Mouse (Mus musculus): ENCODE results near the gene Fdxr.
A peak's percentile ranks its signal among the peaks of the same experiment; 100 is the strongest.

Fdxr gene

DNA sequence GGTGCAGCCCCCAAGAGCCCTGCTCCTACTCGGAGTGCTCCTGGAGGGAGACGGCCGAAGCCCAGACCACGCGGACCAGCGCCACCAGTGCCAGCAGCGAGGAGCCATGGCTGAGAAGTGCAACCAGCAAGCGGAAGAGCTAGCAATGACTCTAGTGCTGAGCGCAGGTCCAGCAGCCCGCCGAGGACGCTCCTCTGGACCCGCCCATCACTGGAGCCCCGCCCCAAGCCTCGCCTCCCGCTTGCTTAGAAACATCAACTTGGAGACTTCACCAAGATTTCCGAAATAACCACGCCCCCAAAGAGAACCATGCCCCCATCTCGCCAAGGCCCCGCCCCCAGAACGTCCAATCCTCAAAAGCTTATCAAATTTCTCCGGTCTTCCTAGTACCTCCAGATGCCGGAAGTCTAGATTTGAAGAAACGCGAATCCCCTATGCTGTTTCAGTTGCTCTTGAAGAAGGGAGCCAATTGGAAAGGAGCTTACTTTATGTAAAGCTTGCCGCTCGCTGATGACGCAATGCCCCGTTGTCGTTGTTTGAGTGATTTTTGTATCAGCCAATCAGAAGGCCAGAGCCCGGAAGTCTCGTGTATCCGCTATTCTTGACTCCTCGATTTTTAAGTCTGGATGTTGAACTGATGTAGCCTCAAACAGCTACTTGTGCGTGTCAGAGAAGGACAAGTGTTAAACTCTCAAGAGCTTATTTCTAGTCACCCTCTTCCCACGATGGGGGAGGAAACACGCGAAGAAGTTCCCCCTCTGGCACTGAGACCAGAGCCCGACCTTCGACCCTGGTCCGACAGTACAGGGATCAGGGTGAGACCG lies at the start of gene Fdxr:
TSS of gene Fdxr (minus strand) at position 271 of the 824 bp plus-strand sequence.
- peak; percentile 97 to 98 for DNase-seq (ENCODE audit: low spot score in 2 of 2)

DNA sequence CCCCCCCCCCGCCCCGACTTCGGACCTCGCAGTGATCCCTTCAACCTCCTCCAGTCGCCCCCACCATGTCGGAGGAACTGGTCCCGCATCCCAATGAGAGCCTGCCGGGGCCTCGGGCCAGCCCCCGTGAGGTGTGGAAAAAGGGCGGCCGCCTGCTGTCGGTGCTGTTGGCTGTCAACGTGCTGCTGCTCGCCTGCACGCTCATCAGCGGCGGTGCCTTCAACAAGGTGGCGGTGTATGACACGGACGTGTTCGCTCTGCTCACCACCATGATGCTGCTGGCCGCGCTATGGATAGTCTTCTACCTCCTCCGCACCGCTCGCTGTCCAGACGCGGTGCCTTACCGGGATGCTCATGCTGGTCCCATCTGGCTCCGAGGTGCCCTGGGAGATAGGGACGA lies 46.5 kb upstream of the Fdxr start:
- DNase-seq (ENCODE audit: low spot score in 2 of 2), result no peak

DNA sequence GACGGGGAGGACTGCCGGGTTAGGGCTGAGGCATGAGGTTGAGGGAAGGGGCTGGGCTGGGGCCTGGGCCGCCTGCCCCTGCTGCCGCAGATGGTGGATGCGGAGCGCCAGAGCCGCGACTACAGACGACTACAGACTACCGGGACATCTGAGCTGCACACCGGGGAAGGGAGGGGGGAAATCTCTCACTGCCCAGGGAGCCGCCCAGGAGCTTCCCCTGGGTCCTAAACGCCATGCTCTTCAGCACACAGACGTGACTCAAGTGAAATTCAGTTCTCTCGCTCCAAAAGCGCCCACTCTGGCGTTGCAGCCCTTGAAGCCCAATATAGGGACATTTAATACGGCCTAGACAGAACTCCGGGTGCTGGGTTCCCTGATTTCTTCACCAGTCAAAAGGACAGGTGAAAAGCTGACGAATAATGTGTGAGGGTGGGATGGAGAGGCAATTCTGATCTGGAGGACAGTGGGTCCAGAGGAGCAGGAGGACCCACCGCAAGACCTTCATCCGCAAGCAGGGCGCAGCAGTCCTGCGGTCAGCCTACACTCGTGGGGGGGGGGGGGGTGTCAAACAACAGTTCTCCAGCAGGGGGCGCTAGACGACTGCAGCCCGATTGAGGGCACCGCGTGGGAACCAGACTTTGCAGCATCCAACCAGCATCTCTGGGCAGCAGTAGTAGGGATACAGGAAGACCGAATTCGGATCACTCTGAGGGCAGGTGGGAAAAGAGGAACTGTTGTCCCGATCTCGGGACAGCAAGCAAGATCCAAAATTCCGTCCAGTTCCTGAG lies 45.2 kb upstream of the Fdxr start, which contains the start of gene Ush1g:
TSS of gene Ush1g (minus strand) at position 136 of the 788 bp plus-strand sequence.
- no peak for DNase-seq (ENCODE audit: low spot score in 2 of 2)

DNA sequence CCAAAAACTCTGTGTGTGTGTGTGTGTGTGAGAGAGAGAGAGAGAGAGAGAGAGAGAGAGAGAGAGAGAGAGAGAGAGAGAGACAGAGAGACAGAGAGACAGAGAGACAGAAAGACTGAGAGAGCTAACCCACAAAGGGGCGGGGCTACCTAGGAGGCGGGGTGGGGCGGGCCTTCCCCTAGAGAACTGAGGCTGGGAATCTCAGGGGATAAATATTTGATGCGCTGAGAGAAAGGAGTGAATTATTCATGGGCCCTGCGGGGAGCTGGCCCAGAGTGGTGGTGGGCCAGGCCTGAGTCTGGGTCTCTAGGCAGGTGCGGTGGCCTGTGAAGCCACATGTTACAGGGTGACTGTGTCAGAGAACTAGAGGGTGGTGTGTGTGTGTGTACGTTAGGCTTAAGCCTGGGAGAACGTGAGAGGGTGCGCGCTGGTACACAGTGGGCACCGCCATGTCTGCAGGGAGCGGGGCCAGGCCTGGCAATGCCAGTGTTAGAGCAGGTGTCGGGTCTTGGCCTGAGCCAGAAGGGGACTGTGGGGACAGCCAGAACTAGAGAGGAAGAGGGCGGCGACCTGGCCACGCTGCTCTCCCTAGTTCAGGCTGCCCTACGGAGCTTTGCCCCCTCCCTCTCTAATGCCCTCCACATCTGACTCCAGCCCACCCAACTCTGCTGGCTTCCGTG lies 43.0 kb upstream of the Fdxr start:
- DNase-seq (ENCODE audit: low spot score in 2 of 2), result no peak

DNA sequence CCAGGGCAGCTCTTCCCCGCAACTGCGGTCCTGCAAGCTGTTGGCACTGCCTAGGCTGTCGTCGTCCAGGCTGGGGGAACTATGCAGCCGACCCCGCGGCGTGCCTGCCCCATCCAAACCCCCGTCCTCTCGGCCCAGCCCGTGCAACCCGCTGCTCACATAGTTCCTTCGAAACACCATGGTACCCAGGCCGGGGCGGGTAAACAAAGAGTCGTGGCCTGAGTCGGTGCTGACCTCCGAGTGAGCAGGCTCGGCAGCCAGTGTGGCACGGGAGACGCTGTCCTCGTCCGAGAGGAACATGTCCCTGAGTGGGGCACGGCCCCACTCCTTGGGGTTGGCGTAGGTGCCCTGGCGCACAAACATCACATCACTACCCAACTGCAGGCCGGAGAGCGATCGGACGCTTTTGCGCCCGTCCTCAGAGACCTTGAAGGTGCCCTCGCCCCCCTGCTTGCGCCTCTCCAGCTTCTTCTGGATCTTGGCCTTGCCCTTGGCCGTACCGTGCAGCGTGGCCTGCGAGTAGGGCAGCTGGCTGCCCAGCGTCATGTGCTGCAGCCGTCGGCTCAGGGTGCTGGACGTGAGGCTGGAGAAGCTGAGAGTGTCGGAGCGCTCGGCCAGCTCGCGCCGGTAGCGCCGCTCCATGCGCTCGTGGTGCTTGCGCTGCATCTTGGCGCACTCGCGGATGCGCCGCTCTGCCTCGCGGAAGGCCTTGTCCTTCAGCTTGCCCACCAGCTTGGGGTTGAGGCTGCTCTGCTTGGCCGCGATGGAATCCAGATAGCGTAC lies 41.6 kb upstream of the Fdxr start:
- DNase-seq (ENCODE audit: low spot score in 2 of 2), result no peak

DNA sequence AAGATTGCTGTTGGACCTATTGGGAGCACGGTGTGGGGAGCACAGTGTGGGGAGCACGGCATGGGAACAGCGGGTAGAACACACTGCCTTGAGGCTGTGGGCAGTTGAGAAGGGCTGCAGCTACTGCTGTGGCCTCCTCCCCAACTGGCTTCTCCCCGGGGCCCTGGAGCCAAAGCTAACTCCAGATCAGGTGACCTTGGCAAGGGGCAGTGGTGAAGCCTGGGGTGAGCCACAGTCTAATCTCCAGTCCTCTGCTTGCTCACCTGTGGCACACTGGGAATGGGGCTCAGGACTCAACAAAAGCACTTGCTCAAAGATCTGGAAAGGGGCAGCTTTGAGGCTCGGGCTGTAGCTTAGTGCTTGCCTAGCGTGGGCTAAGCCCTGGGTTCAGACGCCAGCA lies 40.4 kb upstream of the Fdxr start:
- DNase-seq (ENCODE audit: low spot score in 2 of 2), result no peak

DNA sequence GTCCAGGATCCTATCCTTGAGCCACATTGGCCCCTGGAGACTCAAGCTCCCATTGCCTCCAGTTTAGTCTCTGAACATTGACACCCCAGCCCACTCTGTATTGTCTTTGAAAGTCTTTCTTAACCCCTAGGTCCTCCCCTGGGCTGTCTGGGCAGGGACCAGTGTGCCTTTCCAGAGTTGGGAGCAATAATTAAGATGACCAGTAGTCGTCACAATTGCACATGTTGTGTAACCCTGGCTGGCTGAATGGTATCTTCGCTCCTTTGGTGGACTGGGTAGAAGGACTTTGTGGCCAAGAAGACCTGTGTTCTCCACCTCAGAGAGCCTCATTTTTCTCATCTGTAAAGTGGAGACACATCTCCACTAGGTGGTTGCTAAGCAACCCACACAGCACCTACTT lies 37.4 kb upstream of the Fdxr start:
- DNase-seq (ENCODE audit: low spot score in 2 of 2), result no peak

DNA sequence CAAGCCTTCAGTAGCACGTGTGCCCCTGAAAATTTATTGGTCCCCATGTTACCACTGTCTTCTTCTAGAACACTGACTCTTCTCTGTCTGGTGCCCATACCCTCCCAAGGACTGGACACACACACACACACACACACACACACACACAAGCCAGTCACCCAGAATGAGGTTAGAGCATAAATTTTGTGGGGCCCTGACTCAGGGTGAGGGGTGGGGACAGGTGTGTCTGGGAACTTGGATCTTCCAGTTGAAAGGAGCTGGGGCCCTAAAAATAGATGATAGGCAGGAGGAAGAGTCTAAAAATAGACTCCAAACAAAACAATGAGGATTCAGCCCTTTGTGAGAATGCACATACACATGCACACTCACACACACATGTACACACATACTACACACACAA lies 31.9 kb upstream of the Fdxr start:
- no peak for DNase-seq (ENCODE audit: low spot score in 2 of 2)

DNA sequence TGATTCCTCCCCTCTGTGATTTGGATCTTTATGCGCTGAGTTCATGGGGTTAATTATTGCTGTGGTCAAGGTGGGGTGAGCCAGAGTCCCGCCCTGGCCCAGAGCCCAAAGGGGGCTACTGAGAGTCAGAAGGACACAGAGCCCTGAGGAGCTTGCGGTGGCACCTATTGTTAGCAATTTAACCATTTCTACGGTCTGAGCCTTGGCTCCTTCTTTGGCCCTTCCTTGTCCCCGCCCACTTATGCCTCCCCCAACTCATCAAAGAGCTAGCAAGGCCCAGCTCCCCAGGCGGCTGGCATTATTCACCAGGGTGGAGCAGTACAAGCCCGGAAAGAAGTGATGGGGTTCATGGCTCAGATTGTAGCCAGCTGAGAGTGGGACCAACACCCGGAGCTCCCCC lies 30.0 kb upstream of the Fdxr start, which contains the start of gene Otop2:
TSS of gene Otop2 (plus strand) at position 301 of the 400 bp plus-strand sequence.
- no peak for DNase-seq (ENCODE audit: low spot score in 2 of 2)

DNA sequence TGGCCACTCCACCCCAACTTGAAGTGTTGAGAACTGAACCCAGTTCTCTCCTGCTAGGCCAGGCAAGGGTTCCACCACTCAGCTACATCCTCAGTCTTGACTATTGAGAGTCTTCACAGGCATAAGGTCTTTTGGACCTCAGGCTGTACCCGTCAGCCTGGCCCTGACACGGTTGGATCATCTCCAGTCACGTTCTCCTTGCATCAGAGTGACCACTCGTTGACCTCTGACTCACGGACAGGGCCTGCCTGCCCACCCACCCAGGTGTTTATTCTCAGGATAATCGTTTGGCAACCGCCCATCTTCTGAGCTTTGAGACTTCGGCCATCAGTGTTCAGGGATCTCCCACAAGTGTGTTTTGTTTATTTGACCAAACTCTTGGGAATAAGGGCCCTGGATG lies 26.3 kb upstream of the Fdxr start:
- no peak for DNase-seq (ENCODE audit: low spot score in 2 of 2)

DNA sequence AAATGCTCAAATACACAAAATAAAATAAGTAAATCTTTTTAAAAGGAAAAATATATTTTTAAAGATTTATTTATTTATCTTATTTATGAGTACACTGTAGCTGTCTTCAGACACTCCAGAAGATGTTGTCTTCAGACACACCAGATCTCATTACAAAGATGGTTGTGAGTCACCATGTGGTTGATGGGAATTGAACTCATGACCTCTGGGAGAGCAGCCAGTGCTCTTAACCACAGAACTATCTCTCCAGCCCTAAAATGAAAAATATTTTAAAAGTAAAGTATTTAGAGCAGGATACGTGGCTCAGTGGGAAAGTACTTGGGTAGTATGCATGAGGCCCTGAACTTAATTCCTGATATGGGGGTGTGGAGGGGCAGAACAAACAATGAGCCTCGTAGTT lies 24.5 kb upstream of the Fdxr start:
- DNase-seq (ENCODE audit: low spot score in 2 of 2), result no peak

DNA sequence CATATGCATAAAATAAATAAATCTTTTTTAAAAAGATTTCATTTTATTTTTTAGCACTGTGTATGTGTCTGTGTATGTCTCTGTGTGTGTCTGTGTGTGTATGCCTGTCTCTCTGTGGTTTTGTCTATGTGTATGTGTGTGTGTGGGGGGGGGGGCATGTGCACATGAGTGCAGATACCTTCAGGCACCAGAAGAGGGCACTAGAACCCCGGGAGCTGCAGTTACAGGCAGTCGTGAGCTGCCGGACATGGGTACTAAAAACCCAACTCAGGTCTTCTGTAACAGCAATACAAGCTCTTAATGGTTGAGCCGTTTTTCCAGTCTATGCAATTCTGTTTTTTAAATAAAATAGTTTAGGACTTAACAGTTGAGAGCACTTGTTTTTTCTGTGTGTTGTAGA lies 23.9 kb upstream of the Fdxr start:
- no peak for DNase-seq (ENCODE audit: low spot score in 2 of 2)

DNA sequence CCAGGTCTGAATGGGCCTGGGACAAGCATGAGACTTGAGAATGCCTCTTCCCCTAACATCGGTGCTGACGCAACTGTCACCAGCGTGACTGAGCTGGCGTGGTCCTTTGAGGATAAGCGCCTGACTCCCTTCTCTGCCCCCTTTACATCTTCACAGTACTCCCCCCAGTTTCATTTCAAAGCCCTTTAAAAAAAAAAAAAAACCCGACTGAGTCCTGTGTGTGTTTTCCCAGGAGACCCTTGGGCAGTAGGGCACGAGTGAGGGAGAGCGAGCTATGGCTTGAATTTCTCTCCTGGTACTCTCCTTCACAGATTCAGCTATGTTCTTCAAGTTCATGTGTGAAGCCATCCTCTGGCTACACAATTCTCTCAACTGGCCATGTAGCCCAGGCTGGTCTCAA lies 21.3 kb upstream of the Fdxr start:
- DNase-seq (ENCODE audit: low spot score in 2 of 2), result no peak

DNA sequence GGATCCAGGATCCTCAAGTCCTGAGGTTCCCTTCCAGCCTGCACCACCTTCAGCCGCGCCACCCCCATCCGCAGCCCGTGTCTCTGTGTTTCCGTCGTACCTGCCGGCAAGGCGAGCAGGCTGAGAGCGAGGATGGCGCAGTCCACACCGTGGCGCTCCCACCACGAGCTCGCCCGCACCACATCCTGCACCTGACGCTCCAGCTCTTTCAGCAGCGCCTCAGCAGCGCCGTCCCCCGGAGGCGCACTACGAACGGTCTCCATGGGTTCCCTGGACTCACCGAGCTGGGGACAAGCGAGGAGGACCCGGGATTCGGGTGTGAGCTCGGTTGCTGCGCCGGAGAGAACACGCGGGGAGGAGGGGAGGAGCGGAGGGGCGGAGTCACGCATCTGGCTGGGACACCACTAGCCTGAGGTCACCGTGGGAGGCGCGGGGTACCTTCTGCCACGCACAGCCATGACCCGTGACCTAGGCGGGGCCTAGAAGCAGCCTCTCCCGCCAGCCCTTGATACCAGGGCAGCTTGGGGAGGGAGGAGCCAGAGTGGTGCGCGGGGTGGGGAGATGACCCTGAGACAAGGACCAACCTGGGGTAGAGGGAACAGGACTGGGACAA lies 20.5 kb upstream of the Fdxr start, which contains the start of gene Fads6:
TSS of gene Fads6 (minus strand) at position 450 of the 613 bp plus-strand sequence.
- DNase-seq (ENCODE audit: low spot score in 2 of 2), result peak in 1 of 2 experiments; percentile 40

DNA sequence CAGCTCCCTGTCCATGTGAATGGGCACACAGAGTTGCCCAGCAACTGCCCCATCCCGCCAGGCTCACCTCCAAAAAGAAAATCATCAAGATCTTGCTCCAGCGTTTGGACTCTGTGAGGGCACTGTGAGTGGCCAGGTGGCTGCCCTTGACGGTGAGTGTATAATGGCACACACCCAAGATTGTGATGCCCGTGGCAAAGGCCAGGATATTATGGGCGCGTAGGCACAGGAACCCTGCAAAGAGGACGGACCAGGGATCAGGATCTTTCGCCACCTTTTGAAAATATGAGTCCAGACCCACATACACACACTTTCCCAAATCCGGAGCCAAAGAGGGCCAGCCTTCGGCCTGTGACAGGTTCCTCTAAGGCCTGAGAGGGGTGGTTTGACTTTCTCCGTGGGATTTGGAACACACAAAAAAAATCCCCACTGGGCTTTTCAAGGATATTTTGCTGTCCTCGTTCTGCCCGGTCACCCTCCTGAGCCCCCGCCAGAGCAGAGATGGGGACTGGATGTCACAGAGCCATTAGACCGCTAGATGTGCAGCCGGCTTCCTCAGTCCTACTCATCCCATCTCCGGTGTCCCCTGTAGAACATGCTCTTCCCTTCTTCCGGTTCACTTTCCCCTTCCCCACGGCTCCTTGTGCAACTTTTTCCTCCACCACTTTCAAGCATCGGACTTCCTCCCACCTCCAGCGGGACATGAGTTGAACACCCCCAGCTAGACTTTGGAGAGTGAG lies 19.8 kb upstream of the Fdxr start:
- no peak for DNase-seq (ENCODE audit: low spot score in 2 of 2)

DNA sequence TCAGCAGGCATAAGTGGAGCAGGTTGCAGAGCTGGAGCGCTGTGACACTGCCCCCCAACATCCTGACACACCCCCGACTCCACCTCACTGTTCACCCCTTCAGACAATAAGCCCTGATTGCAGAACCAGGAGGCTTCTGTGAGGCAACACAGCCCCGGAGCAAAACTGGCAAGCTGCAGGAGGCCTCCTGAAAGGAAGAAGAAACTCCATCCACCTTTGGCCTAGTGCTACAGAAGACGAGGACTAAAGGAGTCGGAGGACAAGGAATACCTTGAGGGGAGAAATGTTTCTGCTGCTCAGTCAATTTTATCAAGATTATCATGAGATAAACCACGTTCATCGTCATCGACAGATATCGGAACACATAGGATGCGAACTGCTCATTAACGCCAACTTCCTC lies 19.1 kb upstream of the Fdxr start:
- no peak for DNase-seq (ENCODE audit: low spot score in 2 of 2)

DNA sequence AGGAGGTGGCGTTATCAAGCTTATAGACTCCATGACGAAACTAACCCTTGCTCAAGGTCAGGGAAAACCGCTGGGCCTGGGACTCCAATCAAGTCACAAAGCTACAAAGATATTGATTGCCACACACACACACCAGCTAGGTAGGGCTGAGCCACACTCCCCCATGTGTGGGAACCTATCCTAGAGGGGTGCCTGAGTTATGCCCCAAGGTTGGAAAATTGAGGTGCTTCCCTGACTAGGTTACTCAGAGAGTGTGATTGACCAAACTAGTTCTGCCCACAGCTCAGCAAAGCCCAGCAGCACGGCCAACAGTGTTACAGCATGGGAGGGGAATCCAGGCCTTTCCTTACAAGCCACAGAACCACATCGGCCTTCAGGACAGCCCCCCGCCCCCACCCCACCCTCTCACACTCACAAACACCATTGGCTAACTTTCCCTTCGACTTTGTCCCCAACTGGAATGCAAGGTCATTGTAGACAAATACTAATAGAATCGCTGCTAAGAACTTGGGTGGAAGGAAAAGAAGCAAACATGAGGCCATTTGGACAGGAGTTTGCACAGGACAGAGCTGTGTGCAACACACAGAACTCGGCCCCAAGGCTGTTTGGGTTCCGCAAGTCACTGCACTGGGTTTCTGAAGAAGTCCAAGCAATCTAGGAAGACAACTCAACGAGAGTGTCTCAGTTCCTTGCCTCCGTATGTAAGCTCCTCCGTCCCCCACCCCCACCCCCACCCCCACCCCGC lies 16.0 kb upstream of the Fdxr start:
- DNase-seq (ENCODE audit: low spot score in 2 of 2), result no peak

DNA sequence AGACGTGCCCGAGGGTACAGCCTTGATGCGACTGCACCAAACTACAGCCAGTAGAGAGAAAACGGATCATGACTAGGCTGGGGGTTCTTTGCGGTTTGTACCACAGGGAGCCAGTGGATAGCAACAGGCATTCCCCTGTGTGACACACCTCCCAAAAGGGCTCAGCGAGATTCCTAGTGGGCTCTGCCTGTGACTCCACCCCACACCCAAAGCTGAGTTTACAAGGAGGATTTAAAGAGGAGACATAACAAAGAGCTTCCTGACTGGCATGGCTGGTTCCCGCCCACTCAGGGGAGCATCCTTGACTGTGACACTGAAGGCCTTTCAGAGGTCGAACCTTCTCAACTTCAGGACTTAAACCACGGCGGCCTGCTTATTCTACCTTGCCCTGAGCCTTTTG lies 14.7 kb upstream of the Fdxr start:
- no peak for DNase-seq (ENCODE audit: low spot score in 2 of 2)

DNA sequence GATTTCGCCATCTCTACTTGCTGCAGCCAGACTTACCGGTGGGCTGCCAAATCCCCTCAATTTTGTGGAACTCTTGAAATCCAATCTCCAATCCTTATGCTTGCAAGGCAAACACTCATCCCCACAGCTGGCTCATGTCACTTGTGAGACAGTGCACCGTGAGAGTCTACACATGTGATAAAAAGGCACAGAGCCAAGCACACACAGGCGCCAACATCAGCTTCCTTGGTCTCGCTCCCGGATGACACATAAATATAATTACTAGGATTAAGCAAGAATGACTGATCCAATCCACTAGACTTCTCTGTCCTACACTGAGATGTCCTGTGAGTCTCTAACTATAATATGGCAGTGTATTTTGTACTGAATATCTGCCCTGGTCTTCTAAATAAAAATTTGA lies 14.1 kb upstream of the Fdxr start:
- peak; percentile 77 to 78 for DNase-seq (ENCODE audit: low spot score in 2 of 2)

DNA sequence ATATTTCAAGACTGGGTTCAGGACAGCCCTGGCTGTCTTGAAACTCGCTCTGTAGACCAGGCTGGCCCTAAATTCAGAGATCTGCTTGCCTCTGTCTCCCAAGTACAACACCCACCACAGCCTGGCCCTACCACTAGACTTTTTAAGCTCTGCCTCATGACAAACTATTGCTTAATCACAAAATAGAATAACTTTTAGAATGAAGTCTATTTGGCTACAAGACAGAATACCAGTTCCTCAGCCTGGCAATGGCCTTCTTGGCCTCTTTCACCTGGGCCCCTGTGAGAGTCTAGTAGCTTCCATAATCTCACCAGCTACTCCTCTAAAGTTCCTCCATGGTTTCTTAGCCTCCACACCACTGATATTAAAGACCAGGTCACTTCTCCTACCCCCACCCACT lies 13.5 kb upstream of the Fdxr start:
- no peak for DNase-seq (ENCODE audit: low spot score in 2 of 2)
